Mouse (Mus musculus): ENCODE results near the gene Mdm2.

GRCm38 (mm10) chr10:117678357-117678756, 32.2 kb downstream of the Mdm2 start:
- TF ChIP-seq CTCF (IDR thresholded peaks at IDR 0.05; ENCODE audit: borderline replicate concordance, insufficient read depth, low read length) (no peak), POLR2A (IDR thresholded peaks at IDR 0.05; ENCODE audit: low read depth, low read length) (no peak)

Data from embryonic fibroblast, embryonic 13.5 days (primary cell).